Mouse (Mus musculus) midbrain, embryonic 10.5 days (tissue): ENCODE results near the gene Ccdc43. TPM values are rescaled to one million over a fixed set of nuclear protein-coding genes. Genes with fewer than 3 reads are reported as not detected.

Source experiments
- DNase-seq: peaks from one replicate; pipeline ENCODE4 v3.0.0-alpha.2; 2017; ENCODE audit warnings: low spot score
- H3K27ac ChIP-seq: fragments of 300-500 bp; sonication (generic); replicated peaks from 2 replicates; pipeline ENCODE4 v1.5.1; 2016; ENCODE audit warnings: mild to moderate bottlenecking
- H3K27me3 ChIP-seq: fragments of 300-500 bp; sonication (generic); 2 replicates; pipeline ENCODE4 v1.6.1; 2016; ENCODE audit warnings: low read depth, mild to moderate bottlenecking; ENCODE audit not compliant: poor library complexity, severe bottlenecking
- H3K36me3 ChIP-seq: fragments of 300-500 bp; sonication (generic); 2 replicates; pipeline ENCODE4 v1.6.1; 2016; ENCODE audit warnings: mild to moderate bottlenecking, moderate library complexity
- H3K4me1 ChIP-seq: fragments of 300-500 bp; sonication (generic); 2 replicates; pipeline ENCODE4 v1.6.1; 2016
- H3K4me3 ChIP-seq: fragments of 300-500 bp; sonication (generic); 2 replicates; pipeline ENCODE4 v1.5.1; 2016; ENCODE audit warnings: mild to moderate bottlenecking, moderate library complexity
- H3K9me3 ChIP-seq: fragments of 300-500 bp; sonication (generic); replicated peaks from 2 replicates; pipeline ENCODE4 v1.6.1; 2016; ENCODE audit warnings: mild to moderate bottlenecking
- WGBS: fragments of 180-500 bp; shearing (Covaris S2); methylation state at CpG from one replicate; pipeline ENCODE4 v1.1.7; 2016; 5-methylcytosine and 5-hydroxymethylcytosine counted together
- polyA plus RNA-seq: library from polyadenylated mRNA; unstranded; fragments of >200 nt; fragmentation: Nextera tagmentation; extraction: Ambion mirVana; gene quantifications from 2 replicates; pipeline ENCODE4 v1.2.1, GENCODE M21; 2016

The Ccdc43 gene
- 59.5 and 63.2 TPM in 2 replicates for polyA plus RNA-seq

DNA sequence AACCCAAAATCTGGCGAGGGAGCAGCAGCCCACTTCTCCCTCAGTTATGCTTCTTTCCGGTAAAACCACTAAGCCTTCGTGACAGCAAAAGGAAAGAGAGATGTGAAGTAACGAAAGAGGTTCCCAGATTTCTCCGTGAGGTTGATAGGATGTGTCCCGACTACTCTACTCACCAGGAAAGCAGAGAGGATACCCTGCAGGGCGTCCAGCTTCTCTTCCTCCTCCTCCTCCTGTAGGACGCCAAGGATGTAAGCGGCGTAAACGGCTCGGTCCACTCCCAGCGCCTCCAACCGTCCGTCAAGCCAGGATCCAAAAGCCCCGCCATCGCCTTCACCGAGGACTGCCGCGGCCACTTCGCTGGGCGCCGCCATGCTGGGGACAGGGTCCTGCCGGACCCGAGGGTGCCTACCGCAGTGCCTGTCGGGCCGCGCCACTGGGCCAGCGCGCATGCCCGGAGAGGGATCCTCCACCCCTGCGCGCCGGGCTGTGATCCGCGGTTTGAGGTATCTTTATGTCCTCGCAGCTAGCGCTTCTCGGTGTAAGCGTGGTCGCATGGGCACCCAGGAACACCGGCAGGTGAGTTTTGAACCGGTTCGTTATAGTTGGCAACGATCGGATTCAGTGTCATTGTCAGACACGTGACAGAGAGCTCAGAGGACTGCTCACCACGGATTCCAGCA is at the start of gene Ccdc43:
Gene Ccdc43 (minus strand): TSS at position 445 of the 680 bp plus-strand sequence.
- peak; percentile 90 for DNase-seq
- under 1% methylated on average over 49 of the region's 49 CpGs for WGBS

GRCm38 (mm10) chr11:102744746-102745145 is 47.2 kb upstream of the Ccdc43 start:
- Histone ChIP-seq H3K9me3 (no peaks in the 10 kb centered on the region), H3K27ac (no peak overlapping the region), H3K27me3 (peaks cover 37% of the 10 kb centered on the region), H3K4me3 (no peak overlapping the region), H3K36me3 (no peaks in the 10 kb centered on the region), H3K4me1 (peaks cover 23% of the 10 kb centered on the region)
- no peak for DNase-seq
- 88% methylated on average over 3 of the region's 3 CpGs for WGBS

More for the DNA sequence above, at the start of gene Ccdc43:
- H3K9me3 ChIP-seq = no peaks in the 10 kb centered on the region
- H3K27ac ChIP-seq = peak within 1 kb of the TSS; percentile 92
- peaks cover 21% of the 10 kb centered on the region for H3K4me1 ChIP-seq
- peaks cover 28% of the 10 kb centered on the region for H3K36me3 ChIP-seq
- H3K4me3 ChIP-seq = peak within 1 kb of the TSS; percentile 91
- no peaks in the 10 kb centered on the region for H3K27me3 ChIP-seq

GRCm38 (mm10) chr11:102742843-102743242 is 45.3 kb upstream of the Ccdc43 start:
- Histone ChIP-seq H3K27me3 (peaks cover 55% of the 10 kb centered on the region), H3K9me3 (no peaks in the 10 kb centered on the region), H3K27ac (no peak overlapping the region), H3K36me3 (no peaks in the 10 kb centered on the region), H3K4me1 (peaks cover 28% of the 10 kb centered on the region), H3K4me3 (no peak overlapping the region)
- WGBS = 76% methylated on average over 5 of the region's 5 CpGs
- DNase-seq = no peak

DNA sequence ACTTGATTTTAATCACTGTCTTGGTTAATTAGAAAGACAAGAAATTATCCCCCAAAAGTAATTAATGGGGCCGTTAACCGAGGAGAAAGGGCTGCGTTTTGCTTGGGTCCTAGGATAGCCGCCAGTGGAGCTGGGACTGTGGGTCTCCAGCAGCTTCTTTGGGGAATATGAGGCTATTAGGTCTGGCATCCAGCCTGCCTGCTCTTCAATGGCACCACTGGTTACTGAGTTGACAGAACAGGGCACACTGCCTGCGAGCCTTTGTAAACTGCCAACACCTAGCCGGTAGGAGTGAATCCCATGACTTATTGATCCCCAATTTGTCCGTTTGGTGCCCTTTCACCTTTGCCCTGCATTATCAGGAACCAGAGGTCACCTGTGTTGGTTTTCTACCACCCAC is 44.5 kb upstream of the Ccdc43 start:
- 67% methylated on average over 7 of the region's 7 CpGs for WGBS
- no peak overlapping the region for H3K27ac ChIP-seq
- peaks cover 56% of the 10 kb centered on the region for H3K27me3 ChIP-seq
- no peak overlapping the region for H3K4me3 ChIP-seq
- no peaks in the 10 kb centered on the region for H3K36me3 ChIP-seq
- DNase-seq = no peak
- peaks cover 28% of the 10 kb centered on the region for H3K4me1 ChIP-seq
- no peaks in the 10 kb centered on the region for H3K9me3 ChIP-seq

DNA sequence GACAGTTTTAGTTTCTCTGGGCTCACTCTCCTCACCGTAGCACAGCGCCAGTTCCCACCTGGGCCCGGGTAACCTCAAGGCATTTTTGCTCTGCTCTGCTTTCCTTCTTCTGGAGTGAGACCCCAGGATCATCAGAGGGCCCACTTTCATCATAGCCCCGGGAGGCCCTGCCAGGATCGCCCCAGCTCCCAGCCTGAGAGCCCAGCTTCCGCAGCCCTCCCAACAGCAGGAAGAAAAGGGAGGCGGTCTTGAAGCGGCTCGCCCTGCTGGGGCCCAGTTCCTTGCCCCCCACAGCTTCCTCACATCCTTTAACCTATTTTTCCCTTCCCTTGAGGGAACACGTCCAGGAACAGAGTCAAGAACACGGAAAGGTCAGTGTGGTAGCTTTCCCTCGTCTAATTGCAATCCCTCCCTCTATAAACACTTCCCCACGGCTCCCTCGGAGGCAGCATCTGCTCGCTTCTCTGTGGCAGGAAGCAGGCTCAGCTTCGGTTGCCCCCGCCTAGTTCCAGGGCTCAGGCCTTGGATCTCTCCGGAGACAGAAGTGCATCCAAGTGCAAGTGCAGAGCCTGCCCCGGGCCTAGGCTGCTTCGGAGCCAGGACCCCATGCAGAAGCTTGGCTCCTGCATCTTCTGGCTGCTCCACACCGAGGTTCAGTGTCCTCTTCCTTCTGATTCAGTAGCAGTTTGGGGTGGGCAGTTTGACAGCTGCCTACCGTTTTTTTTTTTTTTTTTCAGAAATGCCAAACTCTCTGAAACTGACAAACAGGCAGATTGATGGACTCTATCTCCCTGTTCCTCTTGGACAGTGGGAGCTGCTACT is 43.8 kb upstream of the Ccdc43 start:
- H3K4me3 ChIP-seq = peak overlapping the region; percentile 27
- H3K4me1 ChIP-seq = peaks cover 28% of the 10 kb centered on the region
- peak; percentile 41 for DNase-seq
- H3K9me3 ChIP-seq = no peaks in the 10 kb centered on the region
- WGBS = 10% methylated on average over 22 of the region's 22 CpGs
- H3K27ac ChIP-seq = peak overlapping the region; percentile 49
- H3K36me3 ChIP-seq = no peaks in the 10 kb centered on the region
- peaks cover 56% of the 10 kb centered on the region for H3K27me3 ChIP-seq

DNA sequence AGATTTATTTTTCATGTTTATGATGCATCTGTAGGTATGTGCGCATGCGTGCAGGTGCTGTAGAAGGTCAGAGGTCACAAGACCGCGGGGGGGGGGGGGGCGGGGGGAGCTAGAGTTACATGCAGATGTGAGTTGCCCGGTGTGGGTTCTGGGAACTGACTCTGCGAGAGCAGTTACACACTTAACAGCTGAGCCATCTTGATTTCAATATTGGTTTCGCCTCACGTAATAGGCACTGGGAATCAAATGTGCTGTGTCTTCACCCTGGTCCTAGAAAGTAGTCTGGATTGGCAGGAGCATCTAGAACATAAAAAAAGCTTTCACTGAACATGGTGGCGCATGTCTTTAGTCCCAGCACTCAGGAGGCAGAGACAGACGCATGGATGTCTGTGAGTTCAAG is 43.1 kb upstream of the Ccdc43 start:
- Histone ChIP-seq H3K27ac (no peak overlapping the region), H3K9me3 (no peaks in the 10 kb centered on the region), H3K36me3 (no peaks in the 10 kb centered on the region), H3K4me3 (no peak overlapping the region), H3K27me3 (peaks cover 56% of the 10 kb centered on the region), H3K4me1 (peaks cover 28% of the 10 kb centered on the region)
- DNase-seq = no peak
- WGBS = 47% methylated on average over 11 of the region's 11 CpGs

- peak; percentile 58 for DNase-seq
- H3K27me3 ChIP-seq = peaks cover 56% of the 10 kb centered on the region
- WGBS = 5% methylated on average over 20 of the region's 20 CpGs
- H3K4me1 ChIP-seq = peaks cover 28% of the 10 kb centered on the region
- H3K4me3 ChIP-seq = peak overlapping the region; percentile 52
- peak overlapping the region; percentile 59 for H3K27ac ChIP-seq
- H3K9me3 ChIP-seq = no peaks in the 10 kb centered on the region
- no peaks in the 10 kb centered on the region for H3K36me3 ChIP-seq
Observed at GRCm38 (mm10) chr11:102739278-102739966, 41.8 kb upstream of the Ccdc43 start.

DNA sequence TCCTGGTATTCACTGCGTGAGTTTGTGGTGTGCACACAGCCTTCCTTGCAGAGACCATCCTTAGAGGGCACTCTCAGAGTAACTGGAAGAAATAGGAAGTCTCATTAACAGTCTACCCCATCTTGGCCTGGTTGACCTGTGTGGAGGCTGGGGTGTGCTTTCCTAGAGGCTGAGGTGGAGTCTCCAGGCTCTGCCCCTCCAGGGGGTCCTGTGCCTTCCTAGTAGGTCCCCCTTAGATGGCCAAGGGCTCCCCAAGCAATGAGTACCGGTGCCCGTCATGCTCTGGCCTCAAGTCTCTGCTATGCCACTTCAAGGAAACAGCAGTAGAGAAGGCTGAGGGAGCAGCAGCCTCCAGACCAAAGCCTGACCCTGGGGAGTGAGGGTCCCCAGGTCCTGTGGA is 40.5 kb upstream of the Ccdc43 start:
- peaks cover 22% of the 10 kb centered on the region for H3K4me1 ChIP-seq
- WGBS = 85% methylated on average over 3 of the region's 3 CpGs
- H3K4me3 ChIP-seq = no peak overlapping the region
- no peak for DNase-seq
- H3K9me3 ChIP-seq = no peaks in the 10 kb centered on the region
- H3K36me3 ChIP-seq = no peaks in the 10 kb centered on the region
- H3K27me3 ChIP-seq = peaks cover 51% of the 10 kb centered on the region
- H3K27ac ChIP-seq = no peak overlapping the region

DNA sequence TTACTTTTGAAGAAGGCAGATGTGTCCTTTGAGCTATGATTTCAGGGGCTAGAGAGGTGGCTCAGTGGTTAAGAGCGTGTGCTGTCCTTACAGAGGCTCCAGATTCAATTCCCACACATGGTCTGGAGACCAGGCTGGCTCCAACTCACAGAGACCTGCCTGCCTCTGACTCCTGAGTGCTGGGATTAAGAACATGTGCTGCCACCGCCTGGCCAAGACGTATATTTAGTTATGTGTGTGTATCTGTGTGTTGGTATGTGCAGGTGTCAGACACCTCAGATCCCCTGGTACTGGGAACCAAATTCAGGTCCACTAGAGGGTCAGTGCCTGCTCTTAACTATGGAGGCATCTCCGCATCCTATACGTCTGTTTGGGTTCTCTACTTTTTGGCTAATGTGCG is 37.4 kb upstream of the Ccdc43 start:
- no peak overlapping the region for H3K4me3 ChIP-seq
- H3K27me3 ChIP-seq = peaks cover 21% of the 10 kb centered on the region
- no peak overlapping the region for H3K27ac ChIP-seq
- peaks cover 12% of the 10 kb centered on the region for H3K4me1 ChIP-seq
- no peaks in the 10 kb centered on the region for H3K36me3 ChIP-seq
- no peak for DNase-seq
- 88% methylated on average over 6 of the region's 6 CpGs for WGBS
- H3K9me3 ChIP-seq = no peaks in the 10 kb centered on the region

DNA sequence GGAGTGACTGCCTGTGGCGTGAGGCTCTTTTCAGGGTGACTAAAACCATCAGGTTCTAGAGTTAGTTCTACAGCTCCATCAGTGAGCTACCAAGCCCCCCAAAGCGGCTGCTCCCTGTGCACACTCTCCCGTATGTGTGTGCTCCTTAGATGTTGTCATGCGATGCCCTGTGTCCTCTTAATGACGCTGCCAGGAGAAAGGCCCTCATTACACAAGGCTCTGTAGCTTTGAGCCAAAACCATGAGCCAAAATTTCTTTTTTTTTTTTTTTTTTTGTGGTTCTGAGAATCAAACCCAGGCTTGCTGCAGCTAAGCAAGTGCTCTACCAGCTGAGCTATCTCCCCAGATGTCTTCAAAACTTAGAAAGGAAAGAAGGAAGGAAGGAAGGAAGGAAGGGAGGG is 35.6 kb upstream of the Ccdc43 start:
- Histone ChIP-seq H3K27ac (no peak overlapping the region), H3K4me3 (no peak overlapping the region), H3K36me3 (no peaks in the 10 kb centered on the region), H3K9me3 (no peaks in the 10 kb centered on the region), H3K27me3 (peaks cover 4% of the 10 kb centered on the region), H3K4me1 (no peaks in the 10 kb centered on the region)
- WGBS = 83% methylated on average over 5 of the region's 5 CpGs
- DNase-seq = no peak

DNA sequence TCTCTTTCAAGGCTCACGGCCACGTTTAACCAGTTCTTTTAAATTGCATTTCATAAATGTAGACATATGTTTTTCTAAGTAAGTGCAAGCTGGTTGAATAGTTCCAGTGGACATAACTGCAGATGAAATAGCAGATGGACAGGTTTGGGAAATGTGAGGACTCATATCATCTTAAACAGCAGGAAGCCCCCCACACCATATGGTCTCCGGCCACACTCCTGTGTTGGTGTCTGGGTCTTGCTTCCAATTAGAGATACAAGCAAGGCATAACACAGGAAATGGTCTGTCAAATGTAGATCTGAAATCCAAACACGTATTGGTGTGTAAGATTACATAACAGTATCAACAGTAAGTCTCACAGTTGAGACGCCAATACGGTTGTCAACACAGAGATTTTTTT is 33.8 kb upstream of the Ccdc43 start:
- no peak for DNase-seq
- Histone ChIP-seq H3K4me3 (no peak overlapping the region), H3K36me3 (no peaks in the 10 kb centered on the region), H3K27me3 (no peaks in the 10 kb centered on the region), H3K27ac (no peak overlapping the region), H3K9me3 (no peaks in the 10 kb centered on the region), H3K4me1 (no peaks in the 10 kb centered on the region)
- 93% methylated on average over 6 of the region's 6 CpGs for WGBS

GRCm38 (mm10) chr11:102729835-102730234 is 32.3 kb upstream of the Ccdc43 start:
- H3K4me3 ChIP-seq = no peak overlapping the region
- no peaks in the 10 kb centered on the region for H3K36me3 ChIP-seq
- H3K27ac ChIP-seq = no peak overlapping the region
- 84% methylated on average over 3 of the region's 3 CpGs for WGBS
- H3K9me3 ChIP-seq = no peaks in the 10 kb centered on the region
- H3K27me3 ChIP-seq = no peaks in the 10 kb centered on the region
- H3K4me1 ChIP-seq = no peaks in the 10 kb centered on the region
- DNase-seq = no peak
